Mouse (Mus musculus) right cerebral cortex, postnatal 14 days (tissue): ENCODE measurements around the gene Pde8b.

Experiments used
- DNase-seq: peaks from one replicate; pipeline ENCODE4 v3.0.0; 2022

The Pde8b gene

DNA sequence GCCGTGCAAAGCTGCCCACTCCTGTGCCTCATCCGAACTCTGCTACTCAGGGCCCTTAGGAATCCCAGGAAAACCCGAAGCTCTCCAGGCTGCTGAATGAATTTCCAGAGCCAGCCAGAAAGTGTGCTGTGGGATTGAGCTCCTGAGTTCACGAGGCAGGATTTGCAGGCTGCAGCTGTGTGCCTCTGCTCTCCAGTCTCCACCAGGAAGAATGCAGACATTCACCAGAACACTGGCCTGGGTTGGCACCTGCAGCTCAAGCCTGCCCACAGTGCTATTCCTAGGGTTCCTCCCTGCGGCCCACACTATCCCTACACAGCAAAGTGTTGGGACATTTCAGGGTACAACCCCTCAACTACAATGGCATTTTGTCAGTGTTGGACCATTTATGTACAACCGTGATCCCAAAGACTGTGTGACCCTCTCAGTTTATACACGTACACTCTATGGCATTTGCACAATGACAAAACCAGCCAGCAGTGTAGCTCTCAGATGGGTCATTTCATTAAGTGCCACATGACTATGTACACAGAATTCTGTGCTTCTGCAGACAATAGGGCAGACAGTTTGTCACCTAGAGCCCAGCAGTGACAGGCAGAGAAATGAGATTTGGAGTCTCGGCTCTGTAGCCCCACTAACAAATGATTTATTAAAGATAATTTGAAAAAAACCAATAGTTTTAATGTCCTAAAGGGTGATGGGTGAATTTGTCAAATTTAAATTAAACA is 176.5 kb downstream of the Pde8b start:
- no peak for DNase-seq

DNA sequence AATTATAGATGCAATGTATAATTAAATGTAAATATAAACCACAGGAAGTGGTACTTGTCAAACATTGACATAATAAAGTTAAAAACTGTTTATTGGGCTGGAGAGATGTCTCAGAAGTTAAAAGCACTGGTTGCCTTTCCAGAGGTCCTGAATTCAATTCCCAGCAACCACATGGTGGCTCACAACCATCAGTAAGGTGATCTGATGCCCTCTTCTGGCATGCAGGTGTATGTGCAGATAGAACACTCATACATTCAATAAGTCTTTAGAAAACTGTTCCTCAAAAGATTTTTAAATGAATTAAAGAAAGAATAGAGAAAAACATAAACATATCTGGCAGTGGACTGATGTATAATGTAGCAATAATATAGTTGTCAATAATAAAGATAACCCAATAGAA is 179.9 kb downstream of the Pde8b start:
- no peak for DNase-seq

DNA sequence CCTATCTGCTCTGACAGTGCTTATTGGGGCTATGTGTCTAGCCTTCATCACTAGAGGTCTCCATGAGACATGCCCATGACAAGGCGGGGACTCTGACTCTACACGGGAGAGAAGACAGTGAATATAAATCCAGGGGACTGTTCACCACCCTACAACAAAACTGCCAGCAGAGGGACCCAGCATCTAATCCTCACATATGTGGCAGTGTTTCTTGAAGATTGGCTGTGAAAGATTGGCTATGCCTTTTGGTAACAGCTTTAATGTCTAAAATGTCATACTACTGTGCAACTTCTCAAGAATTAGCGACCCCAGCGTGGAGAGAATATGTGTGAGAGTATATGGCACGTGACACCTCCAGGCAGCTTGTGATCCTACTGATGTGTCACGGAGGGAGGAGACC is 182.3 kb downstream of the Pde8b start:
- no peak for DNase-seq

DNA sequence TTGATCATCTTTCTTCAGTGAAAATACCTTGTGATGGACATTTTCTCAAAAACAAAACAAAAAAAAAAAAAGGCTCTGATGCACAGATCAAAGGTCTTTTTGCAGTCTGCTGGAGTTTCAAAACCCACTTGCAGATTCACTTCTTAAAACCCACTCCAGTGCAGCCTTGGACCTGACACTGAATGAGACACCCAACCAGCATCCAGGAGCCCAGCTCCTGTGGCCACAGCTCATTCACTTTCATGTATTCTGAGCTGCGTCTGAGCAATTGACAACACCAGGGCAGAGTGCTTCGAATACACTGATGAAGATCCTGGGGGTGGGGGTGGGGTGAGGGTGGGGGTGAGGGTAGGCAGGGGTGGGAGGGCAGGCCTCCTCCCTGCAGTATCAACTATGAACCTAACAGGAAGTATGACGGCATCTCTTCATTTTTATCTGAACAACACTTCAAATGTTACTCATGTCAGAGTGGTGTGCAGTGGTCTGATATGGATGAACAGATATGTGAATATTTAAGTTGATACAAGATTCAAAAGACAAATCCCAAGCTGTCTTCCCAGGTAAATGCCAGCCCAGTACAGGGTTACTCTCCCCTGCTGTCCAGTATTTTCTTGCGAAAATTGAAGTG is 186.6 kb downstream of the Pde8b start:
- DNase-seq, result no peak

GRCm38 (mm10) chr13:95058885-95059284 is 191.3 kb downstream of the Pde8b start:
- DNase-seq, result no peak

DNA sequence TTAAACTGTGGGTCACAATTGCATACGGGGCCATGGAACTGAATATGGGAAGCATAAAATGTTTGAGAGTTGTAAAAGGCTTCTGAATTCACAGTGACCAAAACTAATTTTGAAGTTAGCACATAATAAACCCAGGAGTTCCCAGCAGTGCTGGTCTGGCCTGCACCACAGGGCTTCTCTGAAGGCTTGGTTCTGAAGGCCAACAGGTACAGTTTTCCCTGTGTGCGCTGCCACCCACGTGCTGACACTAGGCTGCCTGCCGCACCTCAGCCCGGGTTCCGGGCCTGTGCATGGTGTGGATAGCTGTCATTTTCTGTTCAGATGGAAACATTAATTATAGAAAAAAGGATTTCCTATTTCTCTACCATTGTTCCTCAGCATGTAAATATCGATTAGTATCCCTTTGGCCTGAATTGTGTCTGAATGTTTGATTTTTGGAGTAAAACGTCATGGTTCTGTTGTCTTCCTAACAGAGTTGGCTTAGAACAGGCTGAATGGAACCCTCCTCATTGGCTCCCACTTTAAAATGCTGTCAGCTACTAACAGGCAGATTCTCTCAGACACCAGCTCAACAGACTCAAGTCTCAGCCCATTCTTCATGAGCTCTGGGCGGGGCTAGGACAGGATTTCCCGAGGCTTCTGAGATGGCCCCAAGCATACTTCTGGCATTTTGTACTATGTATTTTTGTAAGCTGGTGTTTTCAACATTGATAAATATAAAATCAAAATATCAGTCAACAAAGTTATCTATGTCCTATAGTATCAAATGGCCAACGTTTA is 193.4 kb downstream of the Pde8b start:
- DNase-seq, result no peak

DNA sequence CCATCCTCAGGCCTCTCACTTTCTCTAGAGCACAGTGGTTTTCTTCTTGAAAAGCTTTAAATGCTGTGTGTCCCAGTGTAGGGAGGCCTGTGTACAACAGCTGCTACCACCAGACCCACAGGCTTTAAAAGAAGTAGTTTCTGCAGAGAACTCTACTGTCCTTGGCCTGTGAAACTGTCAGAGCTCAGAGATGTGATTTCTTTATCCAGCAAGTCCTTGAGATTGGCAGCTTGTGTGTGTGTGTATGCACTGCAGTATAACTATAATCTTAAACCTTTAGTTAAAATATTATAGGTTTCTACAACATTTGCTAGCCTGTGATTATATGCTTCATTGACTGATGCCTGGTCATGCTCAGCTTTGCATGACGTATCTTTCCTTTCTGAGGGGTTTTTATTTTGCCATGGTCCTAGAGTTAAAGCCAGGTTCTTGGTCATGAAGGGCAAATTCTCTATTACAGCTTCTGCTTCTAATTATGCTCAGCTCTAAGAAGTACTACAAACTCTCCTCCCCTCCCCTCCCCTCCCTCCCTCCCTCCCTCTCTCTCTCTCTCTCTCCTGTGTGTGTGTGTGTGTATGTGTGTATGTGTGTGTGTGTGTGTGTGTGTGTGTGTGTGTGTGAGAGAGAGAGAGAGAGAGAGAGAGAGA is 194.3 kb downstream of the Pde8b start:
- DNase-seq, result no peak

DNA sequence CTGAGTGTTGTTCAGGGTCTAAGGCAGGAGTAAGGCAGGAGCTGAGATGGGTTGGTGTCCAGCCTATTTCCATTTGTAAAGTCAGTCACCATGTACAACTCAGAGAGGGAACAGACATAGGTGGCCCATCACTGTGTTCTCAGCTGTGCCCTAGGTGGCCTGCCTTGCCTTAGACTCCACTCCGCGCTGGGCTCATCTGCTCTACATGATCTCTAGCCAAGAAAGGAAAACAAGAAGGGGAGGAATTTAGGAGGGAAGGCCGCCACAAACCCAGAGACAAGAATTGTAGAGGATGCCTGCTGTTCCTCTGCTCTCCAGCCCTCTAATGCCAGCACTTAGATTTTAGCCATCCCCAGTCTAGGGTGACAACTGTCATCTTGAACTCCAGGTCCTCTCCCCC is 197.7 kb downstream of the Pde8b start:
- no peak for DNase-seq

DNA sequence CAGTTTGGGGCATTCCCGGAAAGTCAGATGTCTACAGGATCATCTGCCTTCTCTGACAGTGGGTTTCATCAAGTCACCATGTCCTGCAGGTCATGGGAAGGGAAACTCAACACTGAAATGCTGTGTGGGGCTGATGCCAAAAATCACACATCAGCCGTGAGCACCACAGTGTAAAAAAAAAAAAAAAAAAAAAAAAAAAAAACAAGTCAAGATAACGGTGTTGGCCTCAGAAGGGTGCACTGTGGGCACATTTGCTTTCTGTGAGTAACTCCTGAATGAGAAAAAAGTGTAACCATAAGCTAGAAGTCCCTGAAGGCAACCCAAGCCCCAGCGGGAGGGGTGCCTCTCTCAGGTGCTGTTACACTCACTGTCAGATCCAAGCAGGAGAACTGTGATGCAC is 199.7 kb downstream of the Pde8b start:
- no peak for DNase-seq

GRCm38 (mm10) chr13:95044108-95044507 is 206.0 kb downstream of the Pde8b start:
- no peak for DNase-seq

GRCm38 (mm10) chr13:95040140-95040738 is 209.9 kb downstream of the Pde8b start:
- DNase-seq, result no peak

DNA sequence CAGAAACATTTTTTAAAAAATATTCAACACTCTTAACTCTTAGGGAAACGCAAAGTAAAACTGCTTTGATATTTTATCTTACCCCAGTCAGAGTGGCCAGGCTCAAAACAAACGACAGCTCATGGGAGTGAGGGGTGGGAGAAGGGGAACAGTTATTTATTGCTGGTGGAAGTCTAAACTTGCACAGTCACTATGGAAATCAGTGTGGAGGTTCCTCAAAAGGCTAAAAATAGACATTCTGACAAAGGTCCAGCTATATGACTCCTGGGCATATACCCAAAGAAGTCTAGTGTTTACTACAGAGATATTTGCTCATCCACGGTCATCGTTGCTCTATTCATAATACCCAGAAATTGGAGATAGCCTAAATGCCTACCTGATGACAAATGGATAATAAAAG is 211.9 kb downstream of the Pde8b start:
- DNase-seq, result no peak

GRCm38 (mm10) chr13:95034715-95035114 is 215.4 kb downstream of the Pde8b start:
- DNase-seq, result no peak

DNA sequence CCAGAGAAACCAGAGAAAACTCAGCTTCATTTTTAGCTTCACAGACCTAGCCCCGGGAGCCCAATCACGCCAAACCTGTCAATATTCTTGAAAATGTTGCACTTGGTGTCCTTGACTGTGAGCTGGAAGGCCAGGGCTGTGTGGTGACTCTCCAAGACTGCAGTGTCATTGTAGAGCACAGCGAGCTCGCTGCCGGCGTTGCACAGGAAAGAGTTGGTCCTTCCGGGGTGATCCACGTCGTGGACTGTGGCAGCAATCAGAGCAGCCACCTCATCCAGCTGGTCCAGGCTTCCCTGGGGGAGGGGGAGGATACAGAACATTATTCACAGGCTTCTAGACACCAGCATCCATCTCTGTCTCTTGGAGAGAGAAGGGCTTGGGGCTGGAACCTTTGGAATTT is 216.0 kb downstream of the Pde8b start:
- DNase-seq, result no peak

GRCm38 (mm10) chr13:95032973-95033372 is 217.2 kb downstream of the Pde8b start:
- no peak for DNase-seq

GRCm38 (mm10) chr13:95032127-95032831 is 217.9 kb downstream of the Pde8b start:
- DNase-seq, result no peak

- DNase-seq, result no peak
Observed at GRCm38 (mm10) chr13:95030828-95031227, 219.3 kb downstream of the Pde8b start.

DNA sequence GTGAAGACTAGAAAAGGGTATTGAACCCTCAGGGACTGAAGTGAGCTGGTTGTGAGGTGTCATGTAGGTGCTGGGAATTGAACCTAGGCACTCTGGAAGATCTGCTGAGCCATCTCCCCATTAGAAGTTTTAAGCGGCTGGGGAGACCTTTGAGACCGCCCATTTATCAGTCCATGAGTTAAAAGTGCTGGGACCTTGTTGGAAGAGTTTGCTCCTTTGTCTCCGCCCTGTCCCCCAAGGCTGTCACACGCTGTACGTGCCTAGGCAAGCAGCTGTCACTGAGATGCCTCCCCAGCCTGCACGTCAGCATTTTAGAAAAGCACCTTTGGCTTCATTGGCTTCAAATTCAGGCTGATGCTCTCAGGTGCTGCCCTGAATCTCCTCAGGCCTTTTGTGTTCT is 229.9 kb downstream of the Pde8b start:
- no peak for DNase-seq

- no peak for DNase-seq
Observed at GRCm38 (mm10) chr13:95019345-95019744, 230.8 kb downstream of the Pde8b start.

GRCm38 (mm10) chr13:95017916-95018315 is 232.2 kb downstream of the Pde8b start:
- peak; percentile 76 for DNase-seq

DNA sequence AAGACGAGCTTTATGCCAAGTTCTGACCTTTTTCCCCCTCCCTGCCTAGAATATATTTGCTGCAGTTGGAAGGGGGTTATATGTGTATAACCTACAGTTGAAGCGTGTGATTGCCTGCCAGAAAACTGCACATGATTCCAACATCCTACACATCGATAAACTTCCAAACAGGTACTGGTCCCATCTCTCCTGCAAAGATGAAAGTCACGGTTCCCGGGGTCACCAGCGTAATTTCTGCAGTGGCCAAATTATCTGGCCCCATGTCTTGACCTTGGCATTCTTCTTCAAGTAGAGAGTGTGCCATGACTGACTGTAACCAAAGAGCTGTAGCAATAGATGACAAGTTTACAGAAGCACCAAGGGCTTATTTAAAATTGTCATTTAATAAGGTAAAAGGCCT is 232.9 kb downstream of the Pde8b start:
- no peak for DNase-seq

DNA sequence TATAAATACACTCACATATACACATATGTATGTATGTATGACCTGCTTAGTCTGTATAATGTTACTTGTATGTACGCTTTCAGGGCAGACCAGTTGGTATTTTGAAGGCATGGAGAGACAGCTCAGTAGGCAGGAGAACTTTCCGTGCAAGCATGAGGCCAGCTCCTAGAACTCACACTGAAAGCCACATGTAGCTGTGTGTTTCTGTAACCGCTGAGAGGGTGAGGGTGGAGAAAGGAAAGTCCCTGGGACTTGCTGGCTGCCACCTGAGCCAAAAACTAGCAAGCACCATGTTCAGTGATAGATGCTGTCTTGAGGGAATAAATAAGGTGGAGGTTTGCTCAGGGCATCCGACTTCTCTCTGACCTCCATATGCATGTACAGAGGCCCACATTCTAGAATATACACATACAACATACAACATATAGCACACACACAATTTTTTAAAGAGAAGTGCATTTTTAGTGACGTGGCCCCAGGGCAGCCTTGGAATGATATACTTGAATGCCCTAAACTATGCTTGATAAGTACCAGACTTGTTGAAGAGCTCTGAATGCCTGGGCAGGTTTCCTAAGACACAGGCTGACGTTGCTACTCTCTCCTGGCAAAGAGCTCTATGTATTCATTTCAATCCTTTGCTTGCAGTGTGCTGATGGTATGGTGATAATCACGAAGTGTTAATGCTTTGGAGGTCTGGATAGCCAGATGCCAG is 238.4 kb downstream of the Pde8b start:
- DNase-seq, result no peak
